In genomic region chr1:88763725-88764364, GRCm38 (mm10) we compare ENCODE assay signal across 14 mouse cellular contexts.
DNase-seq lines count a peak whose midpoint lies in the region; ATAC-seq and TF ChIP-seq lines count a peak whose summit lies in the region.
"Had no signal": no experiment of that assay in that cellular context is flagged by ENCODE, and none has a peak within 500 bp of the region (broad histone marks: within the 10 kb centered on the region; RNA-seq: fewer than 3 reads in every experiment).

No protein-coding gene starts in this region.

- WGBS in liver, adult 2 months: 38% methylated on average over 6 of the region's 6 CpGs
- 52% methylated on average over 6 of the region's 6 CpGs for WGBS in liver, embryonic 12.5 days (ENCODE audit: insufficient replicate concordance)
- WGBS in intestine, embryonic 14.5 days: 53% methylated on average over 6 of the region's 6 CpGs

- no peaks in the 10 kb centered on the region for H3K36me3 ChIP-seq in liver, adult 2 months (ENCODE audit: control insufficient read depth, insufficient read depth, low read length)
- no peaks in the 10 kb centered on the region for H3K36me3 ChIP-seq in liver, embryonic 12.5 days
- no peaks in the 10 kb centered on the region for H3K36me3 ChIP-seq in intestine, embryonic 14.5 days (ENCODE audit: control insufficient read depth, insufficient read depth, low read length)
- H3K36me3 ChIP-seq: limb, embryonic 13.5 days had no signal

- H3K79me2 ChIP-seq in liver, adult 2 months (ENCODE audit: control insufficient read depth, insufficient read depth, low read length): no peaks in the 10 kb centered on the region

- peak overlapping the region; percentile 62; the same call in 1 of the 2 replicates for H3K9ac ChIP-seq in liver, adult 2 months (ENCODE audit: low read depth, low read length)
- no peak overlapping the region for H3K9ac ChIP-seq in liver, embryonic 12.5 days
- H3K9ac ChIP-seq in intestine, embryonic 14.5 days (ENCODE audit: low read length): no peak overlapping the region
- H3K9ac ChIP-seq: forebrain, embryonic 13.5 days; limb, embryonic 13.5 days; lung, embryonic 14.5 days had no signal

- peak; percentile 30 for DNase-seq in liver, adult 2 months (ENCODE audit: extremely low read depth, low read depth, low spot score)
- peak; percentile 60 for DNase-seq in R1 (ENCODE audit: low read depth, low spot score)
- DNase-seq in intestine, embryonic 14.5 days (ENCODE audit: low spot score): no peak
- DNase-seq in thymus, postnatal 36 days: peak; percentile 23 to 33
- no peak for DNase-seq in lung, postnatal 14 days
- no peak for DNase-seq in ovary, postnatal 10 days (ENCODE audit: low spot score)
- DNase-seq: adrenal gland, postnatal 14 days; cerebellum, adult 9-11 months; heart, postnatal 14 days; lung, embryonic 14.5 days had no signal

- TF ChIP-seq POLR2A in liver, adult 2 months (IDR thresholded peaks at IDR 0.05; ENCODE audit: extremely low read depth, insufficient read depth, low read length): no peak

- no peaks in the 10 kb centered on the region for H3K9me3 ChIP-seq in liver, embryonic 12.5 days (replicated peaks)
- H3K9me3 ChIP-seq in intestine, embryonic 14.5 days (ENCODE audit: control insufficient read depth, low read length): no peaks in the 10 kb centered on the region
- H3K9me3 ChIP-seq: forebrain, embryonic 13.5 days; limb, embryonic 13.5 days had no signal

- H3K4me1 ChIP-seq in liver, adult 2 months (ENCODE audit: control insufficient read depth, insufficient read depth, low read length): peaks cover 6% of the 10 kb centered on the region
- 0 out of 2 replicates have a peak, but pooled peaks cover 3% of the 10 kb centered on the region for H3K4me1 ChIP-seq in liver, embryonic 12.5 days
- H3K4me1 ChIP-seq in intestine, embryonic 14.5 days (replicated peaks; ENCODE audit: control insufficient read depth, insufficient read depth, low read length): no peaks in the 10 kb centered on the region
- H3K4me1 ChIP-seq: forebrain, embryonic 13.5 days; limb, embryonic 13.5 days had no signal

- no peak overlapping the region for H3K4me2 ChIP-seq in liver, embryonic 12.5 days
- no peak overlapping the region for H3K4me2 ChIP-seq in intestine, embryonic 14.5 days (ENCODE audit: low read length)
- H3K4me2 ChIP-seq: forebrain, embryonic 13.5 days; limb, embryonic 13.5 days; lung, embryonic 14.5 days had no signal

- no peaks in the 10 kb centered on the region for H3K27me3 ChIP-seq in liver, adult 2 months (ENCODE audit: control insufficient read depth, insufficient read depth, low read length)
- H3K27me3 ChIP-seq in liver, embryonic 12.5 days (replicated peaks): no peaks in the 10 kb centered on the region
- H3K27me3 ChIP-seq in intestine, embryonic 14.5 days (replicated peaks; ENCODE audit: control insufficient read depth, insufficient read depth, low read length): no peaks in the 10 kb centered on the region
- H3K27me3 ChIP-seq: forebrain, embryonic 13.5 days; limb, embryonic 13.5 days had no signal

- ATAC-seq in liver, embryonic 12.5 days: no peak
- ATAC-seq in intestine, embryonic 14.5 days (replicated peaks; ENCODE audit: low FRiP score, low TSS enrichment, low read depth): 0 out of 2 replicates have a peak, but pooled peaks have one; percentile 32
- ATAC-seq: forebrain, embryonic 13.5 days had no signal

- peak overlapping the region; percentile 6; the same call in 1 of the 2 replicates for H3K4me3 ChIP-seq in liver, adult 2 months (ENCODE audit: insufficient read depth, low read depth, low read length)
- no peak overlapping the region for H3K4me3 ChIP-seq in liver, embryonic 12.5 days
- no peak overlapping the region for H3K4me3 ChIP-seq in intestine, embryonic 14.5 days (ENCODE audit: low read depth, low read length)
- H3K4me3 ChIP-seq: forebrain, embryonic 13.5 days; left cerebral cortex, adult 2 months; limb, embryonic 13.5 days had no signal

- peak; percentile 11; the same call in 1 of the 2 replicates for TF ChIP-seq CTCF in liver, adult 2 months (IDR thresholded peaks at IDR 0.05; ENCODE audit: low read depth, low read length)

- peak overlapping the region; percentile 83; the same call in 1 of the 2 replicates for H3K27ac ChIP-seq in liver, adult 2 months (replicated peaks; ENCODE audit: insufficient read depth, low read depth, low read length)
- no peak overlapping the region for H3K27ac ChIP-seq in liver, embryonic 12.5 days
- H3K27ac ChIP-seq in intestine, embryonic 14.5 days (ENCODE audit: low read depth): no peak overlapping the region
- H3K27ac ChIP-seq: forebrain, embryonic 13.5 days; left cerebral cortex, adult 2 months; limb, embryonic 13.5 days had no signal

Comparison
In these comparisons a context has a peak if more than half of its experiments do, and no peak if none do; other contexts are left out.
1. DNase-seq: peak in liver, adult 2 months (single experiment), R1 (single experiment) and thymus, postnatal 36 days (2 of 2); none in intestine, embryonic 14.5 days (single experiment), lung, postnatal 14 days (single experiment) and ovary, postnatal 10 days (single experiment).